Mouse (Mus musculus): Measurements from ENCODE around the gene Trmt2b. TPM values are rescaled to one million over a fixed set of nuclear protein-coding genes. Genes with fewer than 3 reads are reported as not detected.
A peak's percentile ranks its signal among the peaks of the same experiment; 100 is the strongest.

Gene Trmt2b
- polyA plus RNA-seq, 1 experiment: 9.1 TPM

DNA sequence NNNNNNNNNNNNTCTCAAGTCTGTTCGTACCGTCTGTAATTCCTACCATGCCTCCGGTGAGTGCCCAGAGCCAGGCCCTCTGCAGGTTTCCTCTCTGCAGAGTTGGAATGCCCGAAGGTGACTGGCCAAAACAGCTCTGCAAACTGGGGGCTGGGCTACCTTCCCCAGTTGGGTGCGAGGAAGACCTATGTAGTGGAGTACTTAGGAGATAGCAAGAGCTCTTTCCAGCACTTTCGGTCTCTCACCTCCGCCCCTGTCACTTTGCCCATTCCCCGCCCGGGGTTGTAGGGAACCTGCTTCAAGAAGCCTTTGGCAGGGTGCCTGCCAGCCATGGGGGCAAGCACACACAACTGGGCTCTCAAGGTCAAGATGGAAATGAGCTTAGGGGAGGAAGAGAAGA, 19.5 kb upstream of the Trmt2b start:
- DNase-seq: peak; percentile 3
- Histone ChIP-seq H3K4me1 (ENCODE audit: control insufficient read depth, insufficient read depth, low read length) (peaks cover 2% of the 10 kb centered on the region), H3K4me3 (replicated peaks; ENCODE audit: extremely low read depth, low read depth, low read length) (peak overlapping the region; percentile 42)
- TF ChIP-seq POLR2A (IDR thresholded peaks at IDR 0.05; ENCODE audit: borderline replicate concordance, extremely low read depth, low read depth, low read length): no peak
- no peak for TF ChIP-seq CTCF (IDR thresholded peaks at IDR 0.05; ENCODE audit: insufficient read depth, low read length)
- 45% methylated on average over 9 of the region's 9 CpGs for WGBS

DNA sequence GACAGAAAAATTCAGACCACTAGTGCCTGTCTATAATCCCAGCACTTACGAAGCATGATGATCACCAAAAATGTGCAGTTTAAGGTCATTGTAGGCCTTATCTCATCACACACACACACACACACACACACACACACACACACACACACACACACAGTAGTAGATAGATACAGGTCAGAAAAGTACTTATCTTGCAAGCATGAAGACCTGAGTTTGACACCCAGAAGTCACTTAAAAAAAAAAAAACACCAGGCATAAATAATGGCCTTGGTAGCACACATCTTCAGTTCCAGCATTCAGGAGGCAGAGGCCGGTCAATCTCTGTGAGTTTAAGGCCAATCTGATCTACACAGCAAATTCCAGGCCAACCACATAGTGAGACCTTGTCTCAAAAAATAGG, 10.5 kb upstream of the Trmt2b start:
- Histone ChIP-seq H3K4me1 (ENCODE audit: control insufficient read depth, insufficient read depth, low read length) (no peaks in the 10 kb centered on the region), H3K4me3 (replicated peaks; ENCODE audit: extremely low read depth, low read depth, low read length) (no peak overlapping the region)
- no peak for TF ChIP-seq CTCF (IDR thresholded peaks at IDR 0.05; ENCODE audit: insufficient read depth, low read length)
- no peak for TF ChIP-seq POLR2A (IDR thresholded peaks at IDR 0.05; ENCODE audit: borderline replicate concordance, extremely low read depth, low read depth, low read length)
- DNase-seq: no peak
- WGBS: 96% methylated on average over 2 of the region's 2 CpGs

- 64% methylated on average over 4 of the region's 4 CpGs for WGBS
Observed at GRCm38 (mm10) chrX:134285791-134286190, 9.0 kb upstream of the Trmt2b start.

DNA sequence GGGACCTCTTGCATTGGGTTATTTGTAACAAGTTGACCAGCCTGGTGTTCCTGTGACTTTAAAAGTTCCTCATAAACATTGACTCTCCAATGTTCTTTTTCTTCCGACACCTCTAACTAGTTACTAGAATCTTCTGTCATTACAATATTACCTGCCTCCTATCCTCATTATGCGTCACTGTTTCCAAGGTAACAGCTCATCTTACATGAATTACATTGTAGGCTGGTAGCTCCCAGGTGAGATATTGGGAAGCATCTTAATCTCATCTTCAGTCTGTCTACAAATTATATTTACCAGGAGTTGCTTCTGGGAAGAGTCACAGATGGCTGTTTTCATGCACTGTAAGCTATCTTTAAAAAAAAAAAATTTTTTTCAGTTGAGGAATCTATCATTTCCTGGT, 8.3 kb upstream of the Trmt2b start:
- TF ChIP-seq CTCF (IDR thresholded peaks at IDR 0.05; ENCODE audit: insufficient read depth, low read length) (no peak), POLR2A (IDR thresholded peaks at IDR 0.05; ENCODE audit: borderline replicate concordance, extremely low read depth, low read depth, low read length) (no peak)
- Histone ChIP-seq H3K4me3 (replicated peaks; ENCODE audit: extremely low read depth, low read depth, low read length) (no peak overlapping the region), H3K4me1 (ENCODE audit: control insufficient read depth, insufficient read depth, low read length) (no peaks in the 10 kb centered on the region)
- 96% methylated on average over 2 of the region's 2 CpGs for WGBS
- no peak for DNase-seq

More at GRCm38 (mm10) chrX:134285791-134286190, 9.0 kb upstream of the Trmt2b start:
- DNase-seq: no peak
- H3K4me3 ChIP-seq (replicated peaks; ENCODE audit: extremely low read depth, low read depth, low read length): no peak overlapping the region
- TF ChIP-seq POLR2A (IDR thresholded peaks at IDR 0.05; ENCODE audit: borderline replicate concordance, extremely low read depth, low read depth, low read length) (no peak), CTCF (IDR thresholded peaks at IDR 0.05; ENCODE audit: insufficient read depth, low read length) (no peak)
- H3K4me1 ChIP-seq (ENCODE audit: control insufficient read depth, insufficient read depth, low read length): no peaks in the 10 kb centered on the region

- 86% methylated on average over 3 of the region's 3 CpGs for WGBS
- Histone ChIP-seq H3K4me1 (ENCODE audit: control insufficient read depth, insufficient read depth, low read length) (no peaks in the 10 kb centered on the region; the same call in 1 of the 2 replicates), H3K4me3 (replicated peaks; ENCODE audit: extremely low read depth, low read depth, low read length) (no peak overlapping the region)
- no peak for DNase-seq
- no peak for TF ChIP-seq POLR2A (IDR thresholded peaks at IDR 0.05; ENCODE audit: borderline replicate concordance, extremely low read depth, low read depth, low read length)
- no peak for TF ChIP-seq CTCF (IDR thresholded peaks at IDR 0.05; ENCODE audit: insufficient read depth, low read length)
Observed at GRCm38 (mm10) chrX:134280531-134280930, 3.7 kb upstream of the Trmt2b start.

GRCm38 (mm10) chrX:134275715-134276114, 1.1 kb downstream of the Trmt2b start:
- WGBS: 40% methylated on average over 6 of the region's 6 CpGs
- Histone ChIP-seq H3K4me3 (replicated peaks; ENCODE audit: extremely low read depth, low read depth, low read length) (no peak overlapping the region), H3K4me1 (ENCODE audit: control insufficient read depth, insufficient read depth, low read length) (no peaks in the 10 kb centered on the region; the same call in 1 of the 2 replicates)
- DNase-seq: no peak
- TF ChIP-seq CTCF (IDR thresholded peaks at IDR 0.05; ENCODE audit: insufficient read depth, low read length) (no peak), POLR2A (IDR thresholded peaks at IDR 0.05; ENCODE audit: borderline replicate concordance, extremely low read depth, low read depth, low read length) (no peak)

- no peaks in the 10 kb centered on the region for H3K4me1 ChIP-seq (ENCODE audit: control insufficient read depth, insufficient read depth, low read length)
- 81% methylated on average over 11 of the region's 11 CpGs for WGBS
- DNase-seq: no peak
- TF ChIP-seq POLR2A (IDR thresholded peaks at IDR 0.05; ENCODE audit: borderline replicate concordance, extremely low read depth, low read depth, low read length): no peak
- TF ChIP-seq CTCF (IDR thresholded peaks at IDR 0.05; ENCODE audit: insufficient read depth, low read length): no peak
- H3K4me3 ChIP-seq (replicated peaks; ENCODE audit: extremely low read depth, low read depth, low read length): no peak overlapping the region
Observed at GRCm38 (mm10) chrX:134262129-134262528, 14.7 kb downstream of the Trmt2b start.

- H3K4me1 ChIP-seq (ENCODE audit: control insufficient read depth, insufficient read depth, low read length): no peaks in the 10 kb centered on the region
- H3K4me3 ChIP-seq (replicated peaks; ENCODE audit: extremely low read depth, low read depth, low read length): no peak overlapping the region
- no peak for TF ChIP-seq POLR2A (IDR thresholded peaks at IDR 0.05; ENCODE audit: borderline replicate concordance, extremely low read depth, low read depth, low read length)
- TF ChIP-seq CTCF (IDR thresholded peaks at IDR 0.05; ENCODE audit: insufficient read depth, low read length): no peak
- 65% methylated on average over 5 of the region's 5 CpGs for WGBS
- no peak for DNase-seq
Observed at GRCm38 (mm10) chrX:134261191-134261590, 15.6 kb downstream of the Trmt2b start.

GRCm38 (mm10) chrX:134248202-134248601, 28.6 kb downstream of the Trmt2b start:
- no peak for DNase-seq
- no peak overlapping the region for H3K4me3 ChIP-seq (replicated peaks; ENCODE audit: extremely low read depth, low read depth, low read length)
- no peaks in the 10 kb centered on the region for H3K4me1 ChIP-seq (ENCODE audit: control insufficient read depth, insufficient read depth, low read length)
- 53% methylated on average over 2 of the region's 2 CpGs for WGBS
- no peak for TF ChIP-seq POLR2A (IDR thresholded peaks at IDR 0.05; ENCODE audit: borderline replicate concordance, extremely low read depth, low read depth, low read length)
- no peak for TF ChIP-seq CTCF (IDR thresholded peaks at IDR 0.05; ENCODE audit: insufficient read depth, low read length)

DNA sequence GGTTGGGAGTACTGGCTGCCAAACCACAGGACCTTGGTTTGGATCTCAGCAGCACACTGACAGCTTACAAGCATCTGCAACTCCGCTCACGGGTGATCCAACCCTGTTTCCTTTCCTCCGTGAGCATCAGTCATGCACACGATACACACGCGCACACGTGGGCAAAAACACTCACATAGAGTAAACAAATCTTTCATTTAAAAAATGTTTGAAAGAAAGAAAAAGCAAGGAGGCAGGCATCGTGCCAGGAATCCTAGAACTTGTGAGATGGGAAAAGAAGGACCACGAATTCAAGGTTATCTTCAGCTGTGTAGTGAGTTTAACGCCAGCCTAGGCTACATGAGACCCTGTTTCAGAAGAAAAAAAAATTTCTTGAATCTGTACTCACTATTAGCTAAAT, 30.8 kb downstream of the Trmt2b start:
- no peak overlapping the region for H3K4me3 ChIP-seq (replicated peaks; ENCODE audit: extremely low read depth, low read depth, low read length)
- no peak for DNase-seq
- 82% methylated on average over 10 of the region's 10 CpGs for WGBS
- TF ChIP-seq POLR2A (IDR thresholded peaks at IDR 0.05; ENCODE audit: borderline replicate concordance, extremely low read depth, low read depth, low read length) (no peak), CTCF (IDR thresholded peaks at IDR 0.05; ENCODE audit: insufficient read depth, low read length) (no peak)
- no peaks in the 10 kb centered on the region for H3K4me1 ChIP-seq (ENCODE audit: control insufficient read depth, insufficient read depth, low read length)

Measured in lung, adult 2 months (tissue).